Mouse (Mus musculus): Measurements from ENCODE around the gene Tma16.

- TF ChIP-seq CTCF (IDR thresholded peaks at IDR 0.05; ENCODE audit: control insufficient read depth, insufficient read depth, insufficient read length) (no peak), MYOD1 (IDR thresholded peaks at IDR 0.05; ENCODE audit: control insufficient read depth, insufficient read length, low read depth) (no peak)
Observed at GRCm38 (mm10) chr8:66488556-66488955, 2.2 kb upstream of the Tma16 start.

Data from C2C12 (cell line).